Mouse (Mus musculus) megakaryocyte, embryonic 14.5 days (primary cell): ENCODE results near the gene Iah1. TPM values are rescaled to one million over a fixed set of nuclear protein-coding genes. Genes with fewer than 3 reads are reported as not detected.
A peak's percentile ranks its signal among the peaks of the same experiment; 100 is the strongest.

ENCODE experiments used
- H3K27me3 ChIP-seq: replicated peaks from 2 replicates; pipeline ENCODE3; 2012; ENCODE audit warnings: inconsistent platforms
- H3K36me3 ChIP-seq: replicated peaks from 2 replicates; pipeline ENCODE3; 2012; ENCODE audit warnings: low read length, inconsistent platforms, mixed read lengths
- H3K4me1 ChIP-seq: 2 replicates; pipeline ENCODE4 v1.6.1; 2012; ENCODE audit warnings: inconsistent platforms
- H3K4me3 ChIP-seq: replicated peaks from 2 replicates; pipeline ENCODE3; 2012; ENCODE audit warnings: moderate library complexity, mild to moderate bottlenecking, inconsistent platforms
- H3K9me3 ChIP-seq: 2 replicates; pipeline ENCODE4 v1.6.1; 2012; ENCODE audit warnings: inconsistent platforms
- FLI1 ChIP-seq: IDR thresholded peaks from 2 replicates; pipeline ENCODE4 v1.6.1; 2012; ENCODE audit warnings: low read length, inconsistent platforms, mixed read lengths
- GATA1 ChIP-seq: IDR thresholded peaks from 3 replicates; pipeline ENCODE4 v1.6.1; 2012; ENCODE audit warnings: mixed read lengths, low read length, inconsistent platforms, borderline replicate concordance
- polyA plus RNA-seq: library from polyadenylated mRNA; stranded (reverse); fragments of >175 nt; gene quantifications from 2 replicates; pipeline ENCODE4 v1.2.3, GENCODE M21; 2012; ENCODE audit warnings: low replicate concordance; ENCODE audit not compliant: insufficient read depth

Gene Iah1
- polyA plus RNA-seq, 1 experiment, result 188 TPM

DNA sequence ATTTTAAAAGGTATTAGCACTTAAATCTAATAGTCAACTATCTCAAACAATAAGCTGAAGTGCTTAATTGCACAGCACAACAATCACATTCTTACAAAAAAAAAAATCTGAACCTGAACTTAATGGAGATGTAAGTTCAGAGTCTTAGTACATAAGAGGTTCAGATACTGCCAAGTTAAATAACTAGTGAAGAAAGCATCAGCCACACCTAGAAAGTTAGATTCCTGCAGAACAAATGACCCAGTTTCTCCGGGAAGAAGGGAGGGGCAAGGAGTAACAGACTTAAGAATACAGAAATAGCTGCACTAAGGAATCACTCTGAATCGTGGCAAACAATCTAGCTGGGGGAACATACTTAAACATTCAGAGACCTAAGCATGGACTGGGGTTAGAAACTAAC, 46.5 kb downstream of the Iah1 start:
- Histone ChIP-seq H3K4me3 (no peak overlapping the region), H3K36me3 (peaks cover 49% of the 10 kb centered on the region), H3K27me3 (no peaks in the 10 kb centered on the region), H3K9me3 (no peaks in the 10 kb centered on the region), H3K4me1 (0 out of 2 replicates have a peak, but pooled peaks cover 3% of the 10 kb centered on the region)
- no peak for TF ChIP-seq GATA1
- no peak for TF ChIP-seq FLI1

DNA sequence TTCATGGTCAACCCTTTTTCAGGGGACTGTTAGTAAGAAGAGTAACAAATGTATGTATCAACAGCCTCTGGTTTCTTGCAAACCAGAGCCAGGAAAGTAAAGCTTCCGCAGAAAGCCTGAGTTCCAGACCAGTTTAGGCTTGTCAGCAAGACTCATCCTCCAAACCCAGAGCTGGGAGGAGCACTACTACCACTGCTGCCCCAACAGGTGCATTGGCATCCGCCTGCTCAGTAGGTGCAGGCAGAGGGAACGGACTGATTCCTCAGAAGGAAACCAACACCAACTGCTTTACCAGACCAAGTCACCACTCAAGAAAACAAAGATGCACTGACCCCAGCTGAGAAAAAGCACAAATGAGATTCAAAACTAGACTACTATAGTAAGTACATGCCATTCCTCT, 47.0 kb downstream of the Iah1 start:
- Histone ChIP-seq H3K36me3 (peaks cover 47% of the 10 kb centered on the region), H3K27me3 (no peaks in the 10 kb centered on the region), H3K9me3 (no peaks in the 10 kb centered on the region), H3K4me3 (no peak overlapping the region), H3K4me1 (peaks cover 3% of the 10 kb centered on the region; the same call in 1 of the 2 replicates)
- TF ChIP-seq GATA1, result no peak
- TF ChIP-seq FLI1, result no peak

DNA sequence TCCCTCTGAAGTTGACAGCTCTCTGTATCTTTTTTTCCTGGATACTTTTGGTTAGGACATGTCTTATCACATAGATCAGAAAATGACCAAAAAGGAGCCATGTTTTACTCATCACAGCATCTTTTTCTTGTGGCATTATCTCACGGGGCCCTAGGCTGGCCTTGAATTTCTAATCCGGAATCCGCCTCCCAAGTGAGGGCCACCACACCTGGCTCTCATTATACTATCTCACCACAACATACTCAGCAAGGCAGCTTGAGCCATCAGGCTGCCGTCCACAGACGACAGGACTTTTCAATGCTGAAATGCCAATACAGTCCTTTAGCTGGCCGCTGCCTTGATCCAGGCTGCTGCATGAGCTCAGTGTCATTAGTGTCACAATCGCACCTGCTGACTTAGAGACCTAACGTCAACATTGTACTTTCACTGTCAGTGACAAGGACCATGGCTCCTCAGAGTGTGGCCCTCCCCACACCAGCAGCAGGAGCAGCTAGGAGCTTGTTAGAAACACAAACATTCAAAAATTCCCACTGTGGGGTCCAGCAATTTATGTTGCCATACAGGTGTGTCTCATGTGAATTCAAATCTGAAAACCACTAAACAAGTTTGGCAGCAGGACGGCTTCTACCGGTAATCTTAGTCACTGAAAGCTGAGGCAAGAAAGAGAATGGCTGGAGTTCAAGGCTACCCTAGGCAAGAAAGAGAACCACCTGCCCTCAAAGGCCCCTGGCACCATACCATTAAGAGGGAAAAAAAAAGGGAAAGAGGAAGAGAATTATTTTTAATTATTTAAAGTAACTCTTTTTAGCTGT, 48.6 kb downstream of the Iah1 start:
- no peak overlapping the region for H3K4me3 ChIP-seq
- peaks cover 18% of the 10 kb centered on the region for H3K4me1 ChIP-seq
- no peaks in the 10 kb centered on the region for H3K9me3 ChIP-seq
- no peaks in the 10 kb centered on the region for H3K27me3 ChIP-seq
- peaks cover 42% of the 10 kb centered on the region for H3K36me3 ChIP-seq
- no peak for TF ChIP-seq GATA1

DNA sequence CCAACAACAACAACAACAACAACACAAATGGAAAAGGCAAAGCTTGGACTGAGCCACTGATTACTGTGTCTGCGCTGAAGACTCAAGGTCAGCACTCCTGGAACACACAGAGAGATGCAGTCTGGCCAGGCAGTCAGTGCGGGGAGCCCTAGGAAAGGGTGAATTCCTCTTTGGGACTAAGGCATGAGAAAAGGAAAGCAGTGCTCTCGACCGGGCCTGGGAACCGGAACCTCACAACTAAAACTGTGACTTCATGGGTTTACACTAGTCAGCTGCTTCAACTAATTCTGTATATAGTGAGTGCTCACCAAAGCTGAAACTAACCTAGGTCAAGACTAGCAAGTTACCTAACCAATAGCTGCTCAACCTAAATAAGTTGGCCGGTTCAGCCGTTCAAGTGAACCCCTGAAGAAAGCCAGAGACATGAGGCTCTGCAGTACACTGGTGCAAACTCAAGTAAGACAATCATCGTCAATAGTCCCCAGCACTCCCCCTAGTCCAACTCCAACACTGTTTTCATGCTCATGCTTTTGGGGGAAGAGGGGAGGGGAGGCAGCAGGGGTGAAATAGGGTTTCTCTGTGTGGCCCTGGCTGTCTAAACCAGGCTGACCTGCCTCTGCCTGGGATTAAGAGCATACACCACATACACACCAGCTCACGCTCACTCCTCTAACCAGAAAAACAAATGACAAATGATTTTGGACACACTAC, 52.3 kb downstream of the Iah1 start:
- Histone ChIP-seq H3K27me3 (no peaks in the 10 kb centered on the region), H3K4me3 (no peak overlapping the region), H3K4me1 (peaks cover 28% of the 10 kb centered on the region), H3K36me3 (peaks cover 24% of the 10 kb centered on the region), H3K9me3 (no peaks in the 10 kb centered on the region)
- TF ChIP-seq FLI1, result no peak
- no peak for TF ChIP-seq GATA1

DNA sequence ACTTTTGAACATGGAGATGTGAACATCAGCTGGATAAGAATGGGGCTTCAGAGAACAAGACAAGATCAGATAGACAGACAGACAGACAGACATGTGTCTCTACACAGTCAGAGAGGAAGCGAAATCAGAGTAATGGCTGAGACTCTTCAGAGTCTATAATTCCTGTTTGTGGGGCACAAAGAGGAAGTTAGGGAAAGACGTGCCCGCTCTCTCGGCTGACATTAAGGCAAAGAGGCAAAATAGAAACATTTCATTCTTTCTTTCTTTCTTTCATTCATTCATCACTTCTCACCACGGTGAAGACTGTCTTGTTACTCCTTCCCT, 52.9 kb downstream of the Iah1 start:
- Histone ChIP-seq H3K4me1 (peaks cover 28% of the 10 kb centered on the region), H3K36me3 (peaks cover 19% of the 10 kb centered on the region), H3K27me3 (no peaks in the 10 kb centered on the region), H3K4me3 (no peak overlapping the region), H3K9me3 (no peaks in the 10 kb centered on the region)
- no peak for TF ChIP-seq FLI1
- no peak for TF ChIP-seq GATA1

DNA sequence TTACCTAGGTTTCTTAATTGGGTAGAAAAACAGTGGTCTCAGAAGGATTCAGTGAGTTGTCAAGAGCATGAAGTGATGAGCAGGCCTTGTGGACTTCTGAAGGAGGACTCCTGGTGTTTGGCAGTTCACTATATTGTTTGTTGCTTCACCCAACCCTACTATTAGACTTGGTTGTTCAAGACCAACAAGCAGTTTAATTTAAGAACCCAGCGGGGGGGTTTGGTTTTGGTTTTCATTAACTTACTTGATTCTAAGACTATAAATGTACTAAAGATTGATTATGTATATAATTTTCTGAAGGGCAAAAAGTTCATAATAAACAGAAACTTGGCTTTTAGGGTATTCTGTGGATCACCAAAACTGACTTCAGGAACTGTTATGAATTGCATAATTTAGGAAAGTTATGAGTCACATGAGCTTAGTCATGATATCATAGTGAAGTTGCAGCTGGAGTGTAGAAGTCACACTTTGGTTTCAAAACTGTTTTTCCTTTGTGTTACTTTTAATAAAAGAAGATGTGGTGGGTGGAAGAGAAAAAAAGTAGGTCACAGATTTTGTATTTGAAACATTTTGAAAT, 53.9 kb downstream of the Iah1 start:
- Histone ChIP-seq H3K27me3 (no peaks in the 10 kb centered on the region), H3K9me3 (no peaks in the 10 kb centered on the region), H3K4me1 (peaks cover 28% of the 10 kb centered on the region), H3K36me3 (peaks cover 11% of the 10 kb centered on the region), H3K4me3 (no peak overlapping the region)
- TF ChIP-seq GATA1, result no peak
- no peak for TF ChIP-seq FLI1

DNA sequence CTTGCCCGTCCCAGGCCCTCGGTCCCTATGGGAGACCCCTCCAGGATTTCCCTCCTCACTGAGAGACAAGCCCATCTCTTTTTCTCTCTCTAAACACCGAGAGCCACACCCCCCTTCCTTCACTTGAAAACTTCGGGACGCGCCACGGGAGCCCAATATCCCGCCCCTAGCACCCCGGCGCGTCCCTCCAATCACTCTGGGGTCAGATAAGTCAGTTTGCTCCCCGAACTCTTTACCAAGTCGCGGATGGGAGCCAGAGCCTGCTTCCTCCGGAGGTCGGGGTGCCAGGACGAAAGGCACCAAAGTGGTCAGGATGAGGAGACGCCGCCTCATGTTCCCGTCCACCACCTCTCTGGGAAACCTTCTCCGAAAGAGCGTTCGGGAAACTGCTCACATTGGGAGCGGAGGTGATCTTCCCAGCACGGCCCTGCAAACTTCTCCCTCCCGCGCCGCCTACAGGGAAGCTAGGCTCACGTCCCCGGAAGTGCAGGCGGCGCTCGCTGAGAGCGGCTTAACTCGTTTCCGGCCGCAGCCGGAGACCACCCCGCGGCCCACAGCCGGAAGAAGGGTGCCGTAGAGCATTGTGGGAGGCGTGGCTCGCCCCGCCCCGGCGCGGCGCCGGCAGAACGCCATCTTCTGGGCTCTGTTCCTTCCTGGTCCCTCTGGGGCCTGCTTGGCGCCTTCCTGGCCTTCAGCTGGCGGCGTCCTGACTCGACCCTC, 57.1 kb downstream of the Iah1 start, which contains the start of gene Adam17:
Gene Adam17, minus strand, starts transcription at position 533 of the 720 bp plus-strand sequence.
- peaks cover 33% of the 10 kb centered on the region for H3K4me1 ChIP-seq
- TF ChIP-seq FLI1 (peak; percentile 97), GATA1 (no peak)
- H3K4me3 ChIP-seq, result peak within 1 kb of the TSS; percentile 94
- peaks cover 2% of the 10 kb centered on the region for H3K36me3 ChIP-seq
- H3K27me3 ChIP-seq, result no peaks in the 10 kb centered on the region
- no peaks in the 10 kb centered on the region for H3K9me3 ChIP-seq

Other genes starting within 250 kb of the Iah1 start
- 2.6 TPM in 1 of 2 replicates, not detected in the other for gene Cpsf3, start 31.0 kb upstream of the Iah1 start, polyA plus RNA-seq
- 4.4 and 19.5 TPM in 2 replicates for gene Itgb1bp1, start 30.1 kb upstream of the Iah1 start, polyA plus RNA-seq
- 7.9 and 12.1 TPM in 2 replicates for gene Adam17, start 57.2 kb downstream of the Iah1 start, polyA plus RNA-seq
- 36.8 and 41.4 TPM in 2 replicates for gene Ywhaq, start 101.2 kb downstream of the Iah1 start, polyA plus RNA-seq